Mouse (Mus musculus): ENCODE results near the gene Cys1.
A peak's percentile ranks its signal among the peaks of the same experiment; 100 is the strongest.
"Not testable (repeated sequence)": the region's sequence is repeated elsewhere in the genome, so short reads cannot be mapped to it uniquely, and the experiment has no call there.

Cys1 gene

GRCm38 (mm10) chr12:24645901-24646300 lies 35.7 kb downstream of the Cys1 start:
- no peak for DNase-seq (ENCODE audit: low spot score)

- peak; percentile 35 for DNase-seq (ENCODE audit: low spot score)
These were observed 37.5 kb downstream of the Cys1 start for GRCm38 (mm10) chr12:24644125-24644571.

DNA sequence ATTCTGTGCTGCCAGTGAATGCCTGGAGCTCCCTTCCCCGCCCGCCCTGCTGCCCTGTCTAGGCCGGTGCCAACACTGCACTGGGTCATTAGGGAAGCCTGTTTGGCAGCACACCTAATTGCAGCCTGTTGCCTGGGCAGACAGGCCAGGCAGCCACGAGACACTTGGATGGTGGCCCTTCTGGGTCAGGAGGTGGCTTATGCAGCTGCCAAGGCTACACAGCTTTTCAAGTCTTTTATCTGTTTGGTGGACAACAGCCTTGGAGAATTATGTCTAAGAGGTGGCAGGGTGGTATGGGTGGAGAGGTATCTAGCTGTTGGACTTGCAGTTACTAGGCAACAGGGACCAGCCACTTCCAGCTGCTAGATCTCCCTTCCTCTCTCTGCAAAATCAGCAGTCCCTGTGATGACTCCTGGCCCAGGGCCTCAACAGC lies 39.2 kb downstream of the Cys1 start:
- DNase-seq (ENCODE audit: low spot score) = no peak

DNA sequence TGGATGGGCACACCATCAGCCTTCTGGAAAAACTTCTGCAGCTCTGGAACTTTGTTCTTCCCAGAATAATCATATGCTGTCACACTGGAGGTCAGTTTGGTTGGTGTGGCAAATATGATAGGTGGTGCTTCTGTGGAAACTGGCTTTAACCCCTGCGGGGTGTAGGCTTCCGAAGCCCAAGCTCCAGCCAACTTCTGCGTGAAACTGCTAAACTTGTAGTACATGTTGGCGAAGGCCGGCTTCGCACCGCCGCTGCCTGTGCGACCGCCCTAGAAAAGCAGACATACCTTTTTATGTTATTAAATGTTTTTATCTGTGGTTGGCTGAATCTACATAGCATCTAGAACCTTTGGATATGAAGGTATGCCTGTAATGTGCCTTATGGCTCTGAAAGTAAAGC lies 42.8 kb downstream of the Cys1 start:
- not testable (repeated sequence) for DNase-seq (ENCODE audit: low spot score)

DNA sequence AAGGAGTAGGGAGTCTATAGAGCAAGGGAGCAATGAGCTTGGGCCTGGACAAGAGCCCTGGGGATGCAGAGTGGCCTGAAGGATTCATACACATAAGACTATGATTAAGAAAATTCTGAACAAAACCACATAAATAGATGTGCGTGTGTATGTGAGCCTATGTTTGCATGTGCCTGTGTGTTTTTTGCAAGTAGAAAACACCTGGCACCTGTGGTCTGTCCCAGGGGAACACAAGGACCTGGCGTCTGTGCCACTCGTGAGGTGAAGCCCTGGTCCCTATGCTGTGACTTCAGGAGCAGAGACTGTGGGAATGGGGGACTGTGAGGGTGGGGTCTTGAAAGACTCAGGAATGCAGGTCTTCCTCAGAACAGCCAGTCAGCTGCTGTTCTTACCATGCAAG lies 47.0 kb downstream of the Cys1 start:
- no peak for DNase-seq (ENCODE audit: low spot score)

DNA sequence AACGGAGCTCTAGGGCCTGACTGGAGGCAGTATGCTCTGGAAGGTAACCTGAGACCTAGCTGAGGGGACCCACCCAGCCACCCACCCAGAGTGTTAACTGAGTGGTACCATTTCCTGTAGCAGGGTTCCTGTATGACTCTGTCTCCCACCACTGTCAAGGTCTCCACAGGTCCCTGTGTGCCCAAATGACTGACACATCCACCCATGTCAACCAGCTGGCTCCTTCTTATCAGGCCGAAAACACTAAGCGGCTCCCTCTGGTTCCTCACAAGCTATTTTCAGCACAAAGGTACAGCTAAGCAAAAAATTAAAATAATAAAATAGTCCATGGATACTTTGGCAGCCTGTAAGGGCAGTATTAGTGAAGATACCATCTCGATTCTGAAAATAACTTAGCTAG lies 47.4 kb downstream of the Cys1 start:
- DNase-seq (ENCODE audit: low spot score) = no peak

- DNase-seq (ENCODE audit: low spot score) = no peak
These were observed 47.8 kb downstream of the Cys1 start for GRCm38 (mm10) chr12:24633753-24634191.

- no peak for DNase-seq (ENCODE audit: low spot score)
These were observed 49.2 kb downstream of the Cys1 start for GRCm38 (mm10) chr12:24632404-24632803.

DNA sequence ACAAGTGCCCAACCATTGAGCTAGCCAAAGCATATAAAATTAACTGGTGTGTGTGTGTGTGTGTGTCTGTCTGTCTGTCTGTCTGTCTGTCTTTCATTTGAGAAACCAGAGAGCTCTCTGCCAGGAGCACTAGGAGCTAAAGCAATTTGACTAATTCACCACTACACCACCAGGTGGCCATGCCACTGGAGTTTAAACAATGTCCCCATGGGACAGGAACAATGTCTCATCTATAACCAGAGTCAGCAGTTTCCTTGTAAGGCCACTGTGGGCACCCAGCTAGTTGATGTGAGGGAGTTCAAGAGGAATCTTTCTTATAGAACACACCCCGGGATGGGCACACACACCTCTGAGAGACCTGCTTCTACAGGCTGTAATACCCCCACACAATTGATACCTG lies 51.4 kb downstream of the Cys1 start:
- no peak for DNase-seq (ENCODE audit: low spot score)

GRCm38 (mm10) chr12:24627215-24627614 lies 54.4 kb downstream of the Cys1 start:
- DNase-seq (ENCODE audit: low spot score) = no peak

DNA sequence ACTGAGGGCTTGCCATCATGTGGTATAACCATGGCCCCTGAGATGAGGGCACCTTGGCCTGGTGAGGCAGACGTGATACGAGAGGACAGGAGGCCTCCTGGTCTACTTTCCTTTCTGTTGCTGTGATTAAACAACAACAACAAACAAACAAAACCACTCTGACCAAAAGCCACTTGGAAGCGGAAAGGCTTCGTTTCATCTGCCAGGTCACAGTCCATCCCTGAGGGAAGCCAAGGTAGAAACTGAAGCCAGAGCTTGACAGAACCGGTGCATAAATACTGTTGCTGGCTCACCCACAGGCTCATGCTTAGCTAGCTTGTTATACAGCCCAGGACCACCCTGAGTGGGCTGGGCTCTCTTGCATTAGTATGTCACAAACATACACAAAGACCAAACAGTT lies 55.2 kb downstream of the Cys1 start:
- no peak for DNase-seq (ENCODE audit: low spot score)

GRCm38 (mm10) chr12:24623486-24624251 lies 57.9 kb downstream of the Cys1 start:
- no peak for DNase-seq (ENCODE audit: low spot score)

DNA sequence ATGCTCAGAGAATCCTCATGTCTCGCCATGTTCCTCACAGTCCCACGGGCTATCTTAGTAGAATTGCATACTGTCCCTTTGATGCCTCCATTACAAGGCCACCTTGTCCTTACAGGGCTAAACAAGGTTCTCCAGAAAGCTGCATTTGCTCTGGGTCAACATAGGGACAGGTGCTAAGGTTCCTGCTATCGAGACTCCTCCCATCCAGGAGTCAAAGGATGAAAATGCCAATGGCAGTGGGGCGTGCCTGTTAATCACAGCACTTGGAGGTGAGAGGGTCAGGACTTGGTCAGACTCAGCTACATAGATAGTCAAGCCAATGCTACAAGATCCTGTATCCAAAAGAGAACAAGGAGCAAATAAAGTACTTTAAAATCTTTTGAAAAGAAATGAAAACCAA lies 62.2 kb downstream of the Cys1 start:
- no peak for DNase-seq (ENCODE audit: low spot score)
